Mouse (Mus musculus) heart, postnatal 0 days (tissue): ENCODE measurements at regions not wholly inside any gene's neighbourhood (a gene's known extent, or its start where the extent isn't known, plus 50 kb on each side); places are given as distances from the start of the nearest gene placed in this dataset.

Source experiments
- ATAC-seq: fragments of 200-750 bp; cut with Nextera tagmentation; 2 replicates; pipeline ENCODE4 v1.8.0; 2017; ENCODE audit warnings: low read depth, moderate number of reproducible peaks, moderate library complexity; ENCODE audit not compliant: insufficient read depth
- DNase-seq: peaks from one replicate; pipeline ENCODE4 v3.0.0-alpha.2; 2016; ENCODE audit warnings: low spot score
- H3K27ac ChIP-seq: fragments of 300-500 bp; sonication (generic); 2 replicates; pipeline ENCODE4 v1.5.1; 2014; ENCODE audit warnings: low read depth, mild to moderate bottlenecking
- H3K27me3 ChIP-seq: fragments of 300-500 bp; sonication (generic); 2 replicates; pipeline ENCODE4 v1.6.1; 2014; ENCODE audit warnings: low read length, mixed read lengths; ENCODE audit not compliant: control insufficient read depth, insufficient read depth
- H3K36me3 ChIP-seq: fragments of 300-500 bp; sonication (generic); replicated peaks from 2 replicates; pipeline ENCODE4 v1.6.1; 2014; ENCODE audit warnings: low read length, mixed read lengths; ENCODE audit not compliant: control insufficient read depth, insufficient read depth
- H3K4me1 ChIP-seq: fragments of 300-500 bp; sonication (generic); 2 replicates; pipeline ENCODE4 v1.6.1; 2014; ENCODE audit warnings: antibody characterized with exemption; ENCODE audit not compliant: control insufficient read depth, insufficient read depth
- H3K4me2 ChIP-seq: fragments of 300-500 bp; sonication (generic); 2 replicates; pipeline ENCODE4 v1.6.1; 2014; ENCODE audit warnings: low read depth, mild to moderate bottlenecking, low read length, moderate library complexity
- H3K4me3 ChIP-seq: fragments of 300-500 bp; sonication (generic); 2 replicates; pipeline ENCODE4 v1.5.1; 2014; ENCODE audit warnings: low read depth, low read length
- H3K9ac ChIP-seq: fragments of 300-500 bp; sonication (generic); replicated peaks from 2 replicates; pipeline ENCODE4 v1.6.1; 2014; ENCODE audit warnings: low read depth, low read length, mixed read lengths
- H3K9me3 ChIP-seq: fragments of 300-500 bp; sonication (generic); replicated peaks from 2 replicates; pipeline ENCODE4 v1.6.1; 2016; ENCODE audit warnings: low read length; ENCODE audit not compliant: control insufficient read depth
- CTCF ChIP-seq: IDR thresholded peaks from 2 replicates; pipeline ENCODE4 v1.5.1; 2016; ENCODE audit warnings: antibody characterized with exemption, control low read depth, low read depth
- EP300 ChIP-seq: IDR thresholded peaks from 2 replicates; pipeline ENCODE4 v1.6.1; 2016; ENCODE audit warnings: antibody characterized with exemption, low read depth
- WGBS: fragments of 180-500 bp; shearing (Covaris S2); extraction: QIAGEN DNeasy Blood & Tissue Kit; methylation state at CpG from one replicate; pipeline ENCODE4 v1.1.7; 2014; 5-methylcytosine and 5-hydroxymethylcytosine counted together

GRCm38 (mm10) chr8:41830407-41830806 lies 413.5 kb upstream of the Frg1 start:
- Histone ChIP-seq H3K27ac (no peak overlapping the region), H3K4me2 (no peak overlapping the region), H3K4me3 (no peak overlapping the region), H3K4me1 (no peaks in the 10 kb centered on the region), H3K9me3 (no peaks in the 10 kb centered on the region), H3K36me3 (no peaks in the 10 kb centered on the region), H3K9ac (no peak overlapping the region), H3K27me3 (no peaks in the 10 kb centered on the region)
- no peak for ATAC-seq
- no peak for DNase-seq
- WGBS, result 24% methylated on average over 6 of the region's 6 CpGs
- TF ChIP-seq EP300 (no peak), CTCF (no peak)

- Histone ChIP-seq H3K9ac (no peak overlapping the region), H3K27me3 (no peaks in the 10 kb centered on the region), H3K36me3 (no peaks in the 10 kb centered on the region), H3K4me2 (no peak overlapping the region), H3K27ac (no peak overlapping the region), H3K9me3 (no peaks in the 10 kb centered on the region), H3K4me3 (no peak overlapping the region), H3K4me1 (no peaks in the 10 kb centered on the region)
- TF ChIP-seq EP300 (no peak), CTCF (peak; percentile 50)
- DNase-seq (peak; percentile 10), ATAC-seq (no peak)
- 23% methylated on average over 7 of the region's 7 CpGs for WGBS
These were observed 408.1 kb upstream of the Frg1 start for GRCm38 (mm10) chr8:41824928-41825327.

DNA sequence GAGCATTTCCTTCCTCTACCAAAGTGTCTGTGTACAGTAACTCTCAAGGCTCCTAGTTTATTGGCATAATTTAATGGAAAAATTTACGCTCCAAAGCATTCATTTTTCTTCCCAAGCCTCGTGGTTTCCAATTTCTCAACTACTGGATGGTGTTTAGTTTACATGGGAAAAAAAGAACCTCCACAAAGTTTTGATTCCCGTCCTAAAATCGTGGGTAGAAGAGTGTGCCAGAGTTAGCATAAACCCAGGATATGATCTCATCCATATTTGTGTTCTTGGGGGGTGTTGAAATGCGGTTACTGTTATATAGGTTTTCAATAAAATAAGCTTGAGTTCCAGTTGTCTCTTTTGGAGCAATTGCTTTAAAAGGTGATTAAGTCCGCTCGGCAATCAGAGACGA lies 406.2 kb upstream of the Frg1 start:
- ATAC-seq (no peak), DNase-seq (no peak)
- no peak for TF ChIP-seq EP300
- no peak for TF ChIP-seq CTCF
- Histone ChIP-seq H3K9ac (no peak overlapping the region), H3K4me1 (no peaks in the 10 kb centered on the region), H3K27ac (no peak overlapping the region), H3K4me2 (no peak overlapping the region), H3K27me3 (no peaks in the 10 kb centered on the region), H3K9me3 (no peaks in the 10 kb centered on the region), H3K36me3 (no peaks in the 10 kb centered on the region), H3K4me3 (no peak overlapping the region)
- 58% methylated on average over 8 of the region's 8 CpGs for WGBS

GRCm38 (mm10) chr8:41821676-41822075 lies 404.8 kb upstream of the Frg1 start:
- no peaks in the 10 kb centered on the region for H3K27me3 ChIP-seq
- no peaks in the 10 kb centered on the region for H3K36me3 ChIP-seq
- H3K4me3 ChIP-seq, result no peak overlapping the region
- H3K9me3 ChIP-seq, result no peaks in the 10 kb centered on the region
- no peak overlapping the region for H3K4me2 ChIP-seq
- no peak overlapping the region for H3K27ac ChIP-seq
- no peaks in the 10 kb centered on the region for H3K4me1 ChIP-seq
- no peak overlapping the region for H3K9ac ChIP-seq
- TF ChIP-seq CTCF (no peak), EP300 (no peak)
- no peak for DNase-seq
- ATAC-seq, result no peak
- 84% methylated on average over 5 of the region's 5 CpGs for WGBS

GRCm38 (mm10) chr8:41820605-41821395 lies 403.9 kb upstream of the Frg1 start:
- DNase-seq, result no peak
- no peak overlapping the region for H3K4me3 ChIP-seq
- H3K9me3 ChIP-seq, result no peaks in the 10 kb centered on the region
- no peak overlapping the region for H3K9ac ChIP-seq
- no peaks in the 10 kb centered on the region for H3K36me3 ChIP-seq
- no peak for ATAC-seq
- H3K27ac ChIP-seq, result no peak overlapping the region
- no peaks in the 10 kb centered on the region for H3K4me1 ChIP-seq
- 71% methylated on average over 4 of the region's 4 CpGs for WGBS
- H3K27me3 ChIP-seq, result no peaks in the 10 kb centered on the region
- H3K4me2 ChIP-seq, result no peak overlapping the region
- TF ChIP-seq CTCF (no peak), EP300 (no peak)

GRCm38 (mm10) chr8:41818577-41818976 lies 401.7 kb upstream of the Frg1 start:
- no peaks in the 10 kb centered on the region for H3K4me1 ChIP-seq
- H3K27ac ChIP-seq, result no peak overlapping the region
- H3K4me3 ChIP-seq, result no peak overlapping the region
- H3K9ac ChIP-seq, result no peak overlapping the region
- no peaks in the 10 kb centered on the region for H3K9me3 ChIP-seq
- H3K27me3 ChIP-seq, result no peaks in the 10 kb centered on the region
- no peak overlapping the region for H3K4me2 ChIP-seq
- 64% methylated on average over 5 of the region's 5 CpGs for WGBS
- H3K36me3 ChIP-seq, result no peaks in the 10 kb centered on the region
- ATAC-seq, result no peak
- no peak for DNase-seq
- TF ChIP-seq CTCF, result no peak
- TF ChIP-seq EP300, result no peak
